Mouse (Mus musculus) MEL (cell line): Measurements from ENCODE around the gene Palmd.

Experiments
- CHD2 ChIP-seq: IDR thresholded peaks from 2 replicates; pipeline ENCODE4 v1.6.1; 2011; ENCODE audit warnings: low read length, improper control_type of control experiment
- CTCF ChIP-seq, 3 experiments: IDR thresholded peaks in 2 of 3; conservative IDR thresholded peaks in 1 of 3; 2 replicates each; pipeline ENCODE4 v1.5.1; 2011 to 2012; ENCODE audit warnings: low read length in 3 of 3, low read depth in 2 of 3, mild to moderate bottlenecking in 2 of 3, improper control_type of control experiment in 1 of 3, inconsistent platforms in 1 of 3, mixed read lengths in 1 of 3, moderate library complexity in 1 of 3; ENCODE audit not compliant: control insufficient read depth in 1 of 3, insufficient read depth in 1 of 3, poor library complexity in 1 of 3, severe bottlenecking in 1 of 3
- EP300 ChIP-seq, 2 experiments: IDR thresholded peaks; 2 replicates each; pipeline ENCODE4 v1.6.1; 2011; ENCODE audit warnings: improper control_type of control experiment in 2 of 2, low read length in 2 of 2, low read depth in 1 of 2, mild to moderate bottlenecking in 1 of 2
- ETS1 ChIP-seq: IDR thresholded peaks from 2 replicates; pipeline ENCODE4 v1.6.1; 2012; ENCODE audit warnings: low read depth, mild to moderate bottlenecking, inconsistent platforms, low read length, improper control_type of control experiment, moderate library complexity
- GATA1 ChIP-seq: IDR thresholded peaks from 2 replicates; pipeline ENCODE4 v1.6.1; 2011; ENCODE audit warnings: low read depth, low read length, improper control_type of control experiment
- JUND ChIP-seq: IDR thresholded peaks from 2 replicates; pipeline ENCODE4 v1.6.1; 2011; ENCODE audit warnings: low read depth, mild to moderate bottlenecking, improper control_type of control experiment, low read length
- MXI1 ChIP-seq: IDR thresholded peaks from 2 replicates; pipeline ENCODE4 v1.6.1; 2011; ENCODE audit warnings: mild to moderate bottlenecking, low read depth, low read length, improper control_type of control experiment
- NRF1 ChIP-seq: IDR thresholded peaks from 2 replicates; pipeline ENCODE4 v1.6.1; 2014; ENCODE audit warnings: low read depth, mild to moderate bottlenecking, inconsistent platforms, low read length, improper control_type of control experiment, moderate library complexity; ENCODE audit not compliant: poor library complexity, insufficient read depth, severe bottlenecking
- POLR2A ChIP-seq, 2 experiments: IDR thresholded peaks; 2 replicates each; pipeline ENCODE4 v1.6.1; 2011 to 2012; ENCODE audit warnings: low read length in 2 of 2, mild to moderate bottlenecking in 2 of 2, control low read depth in 1 of 2, improper control_type of control experiment in 1 of 2, low read depth in 1 of 2, moderate library complexity in 1 of 2; ENCODE audit not compliant: control insufficient read depth in 1 of 2, insufficient read depth in 1 of 2, poor library complexity in 1 of 2
- TBP ChIP-seq: IDR thresholded peaks from 2 replicates; pipeline ENCODE4 v1.8.0; 2011; ENCODE audit warnings: low read depth, low read length, improper control_type of control experiment
- TCF12 ChIP-seq: IDR thresholded peaks from 2 replicates; pipeline ENCODE4 v1.6.1; 2014; ENCODE audit warnings: low read depth, mild to moderate bottlenecking, inconsistent platforms, low read length, improper control_type of control experiment, moderate library complexity
- UBTF ChIP-seq: IDR thresholded peaks from 2 replicates; pipeline ENCODE4 v1.6.1; 2012; ENCODE audit warnings: low read depth, mild to moderate bottlenecking, inconsistent platforms, low read length, improper control_type of control experiment, moderate library complexity, borderline replicate concordance; ENCODE audit not compliant: insufficient read depth
- ZMIZ1 ChIP-seq: IDR thresholded peaks from 2 replicates; pipeline ENCODE4 v1.6.1; 2012; ENCODE audit warnings: low read depth, mild to moderate bottlenecking, inconsistent platforms, low read length, improper control_type of control experiment, moderate library complexity

GRCm38 (mm10) chr3:116969003-116969402 is 216 bp upstream of the Palmd start:
- TF ChIP-seq TCF12 (no peak), NRF1 (no peak), CTCF (IDR thresholded peaks at IDR 0.05 in 2 of 3, conservative IDR thresholded peaks at IDR 0.05 in 1 of 3; ENCODE audit: control insufficient read depth in 1 of 3, insufficient read depth in 1 of 3, low read depth in 2 of 3, low read length in 3 of 3, poor library complexity in 1 of 3, severe bottlenecking in 1 of 3) (no peak), TBP (no peak), POLR2A (IDR thresholded peaks at IDR 0.05; ENCODE audit: control insufficient read depth in 1 of 2, insufficient read depth in 1 of 2, low read depth in 1 of 2, low read length in 2 of 2, poor library complexity in 1 of 2) (no peak), MXI1 (no peak), EP300 (IDR thresholded peaks at IDR 0.05; ENCODE audit: low read depth in 1 of 2, low read length in 2 of 2) (no peak), UBTF (no peak), JUND (no peak), ZMIZ1 (no peak), ETS1 (no peak), CHD2 (no peak), GATA1 (no peak)
